Mouse (Mus musculus) layer of hippocampus, postnatal 14 days (tissue): Measurements from ENCODE around the gene Htt. TPM values are rescaled to one million over a fixed set of nuclear protein-coding genes. Genes with fewer than 3 reads are reported as not detected.
A peak's percentile ranks its signal among the peaks of the same experiment; 100 is the strongest.
"Not testable (repeated sequence)": the region's sequence is repeated elsewhere in the genome, so short reads cannot be mapped to it uniquely, and the experiment has no call there.

ENCODE experiments used
- DNase-seq, 2 experiments: peaks; one replicate each; pipeline ENCODE4 v3.0.0; 2021 to 2022; ENCODE audit warnings: low spot score in 2 of 2, mixed read lengths in 1 of 2
- long read RNA-seq, 2 experiments: library from polyadenylated mRNA; stranded (forward); transcript quantifications; one replicate each; pipeline ENCODE4 v2.0.0; 2021
- total RNA-seq, 2 experiments: library from RNA; stranded (reverse); gene quantifications; 2 replicates each; pipeline ENCODE4 v1.2.3; 2021

Htt gene
- total RNA-seq: 10 to 100 TPM; 78.0 to 81.2 TPM
- long read RNA-seq, experiment 1, partial matches to known transcripts: 2 of 5 reads
- long read RNA-seq, experiment 1, other reads (novel, unspliced or antisense): 3 of 5 reads
- long read RNA-seq, experiment 2, full-length matches to known transcripts: 1 of 8 reads
- long read RNA-seq, experiment 2, partial matches to known transcripts: 4 of 8 reads
- long read RNA-seq, experiment 2, other reads (novel, unspliced or antisense): 3 of 8 reads

DNA sequence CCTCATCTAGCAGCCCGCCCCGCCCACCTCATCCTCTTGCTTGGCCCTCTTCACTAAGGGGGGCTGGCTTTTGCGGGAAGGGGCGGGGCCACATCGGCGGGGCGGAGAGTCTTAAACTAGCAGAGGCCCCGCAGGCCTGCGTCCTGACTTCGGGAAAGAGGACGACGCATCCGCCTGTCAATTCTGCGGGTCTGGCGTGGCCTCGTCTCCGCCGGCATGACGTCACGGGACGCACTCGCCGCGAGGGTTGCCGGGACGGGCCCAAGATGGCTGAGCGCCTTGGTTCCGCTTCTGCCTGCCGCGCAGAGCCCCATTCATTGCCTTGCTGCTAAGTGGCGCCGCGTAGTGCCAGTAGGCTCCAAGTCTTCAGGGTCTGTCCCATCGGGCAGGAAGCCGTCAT is at the start of gene Htt:
Gene Htt, plus strand, starts transcription at position 232 of the 400 bp plus-strand sequence.
- DNase-seq: peak; percentile 98

DNA sequence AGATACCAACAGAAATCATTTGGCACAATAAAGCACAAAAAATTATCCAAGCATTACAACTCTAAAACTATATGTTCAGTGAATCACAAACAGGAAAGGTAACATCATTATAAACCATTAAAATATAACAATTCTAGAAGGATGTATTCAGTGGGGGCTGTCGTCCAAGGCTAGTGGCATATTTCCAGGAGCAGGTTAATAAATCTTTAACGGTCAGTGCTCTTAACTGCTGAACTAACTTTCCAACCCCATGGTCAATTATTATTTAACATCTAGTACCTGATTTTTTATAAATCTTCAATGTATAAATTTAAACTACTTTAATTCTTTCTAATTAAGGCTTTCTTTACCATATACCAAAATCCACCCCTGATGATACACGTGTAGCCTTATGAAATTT is 47.2 kb upstream of the Htt start:
- not testable (repeated sequence) for DNase-seq

DNA sequence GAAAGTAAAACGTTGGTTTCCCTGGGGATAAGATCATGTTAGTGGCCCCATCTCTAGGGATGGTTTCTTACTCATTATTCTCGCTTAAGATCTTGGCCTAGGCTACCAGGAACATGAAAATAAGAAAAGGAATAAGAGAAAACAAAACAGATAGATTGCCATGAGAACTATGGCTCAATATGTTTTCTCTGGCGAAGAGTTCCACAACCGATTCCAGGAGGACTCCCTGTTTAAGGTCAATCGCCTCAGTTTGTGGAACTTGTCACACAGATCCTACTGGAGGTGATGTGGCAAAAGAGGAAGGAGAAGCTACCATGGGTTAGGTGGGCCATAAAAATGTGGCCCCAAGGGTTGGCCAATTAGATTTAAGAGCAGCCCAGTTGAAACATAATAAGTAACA is 46.7 kb upstream of the Htt start:
- DNase-seq: no peak

DNA sequence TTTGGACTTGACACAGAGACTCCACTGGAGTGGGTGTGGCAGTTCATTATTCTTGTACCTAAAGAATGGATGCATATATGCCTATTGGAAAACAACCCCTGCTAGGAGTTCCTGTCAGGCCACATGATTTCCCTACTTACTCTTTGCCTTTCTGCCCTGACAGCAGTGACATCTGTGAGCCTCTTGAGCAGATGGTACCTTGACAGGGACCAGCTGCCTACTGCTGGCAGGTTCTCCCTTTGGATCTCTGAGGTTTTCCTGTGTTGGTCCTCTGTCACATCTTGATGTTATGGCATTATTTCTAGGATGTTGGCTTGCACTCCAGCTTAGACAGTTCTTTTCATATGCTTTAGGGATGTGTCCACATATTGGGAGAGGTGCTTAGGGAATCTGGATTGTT is 32.4 kb upstream of the Htt start:
- DNase-seq: peak in 1 of 2 experiments; percentile 9

DNA sequence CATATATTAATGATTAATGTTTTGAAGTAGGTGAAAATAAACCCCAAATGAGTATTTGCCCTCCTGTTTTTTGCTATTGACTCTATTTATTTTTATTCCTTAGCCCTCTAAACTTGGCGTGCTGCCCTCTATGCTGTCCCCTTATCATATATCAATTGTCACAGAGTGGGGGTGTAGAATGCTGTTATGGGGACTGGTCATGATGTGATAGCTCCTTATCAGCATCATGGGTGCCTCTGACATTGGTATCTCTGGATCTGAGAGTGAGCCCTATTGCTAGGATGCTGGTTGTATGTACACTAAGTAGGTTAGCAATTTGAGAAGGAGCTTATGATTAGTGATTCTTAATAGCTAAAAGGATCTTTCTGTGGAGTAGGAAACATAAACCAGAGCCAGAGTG is 31.3 kb upstream of the Htt start:
- no peak for DNase-seq

DNA sequence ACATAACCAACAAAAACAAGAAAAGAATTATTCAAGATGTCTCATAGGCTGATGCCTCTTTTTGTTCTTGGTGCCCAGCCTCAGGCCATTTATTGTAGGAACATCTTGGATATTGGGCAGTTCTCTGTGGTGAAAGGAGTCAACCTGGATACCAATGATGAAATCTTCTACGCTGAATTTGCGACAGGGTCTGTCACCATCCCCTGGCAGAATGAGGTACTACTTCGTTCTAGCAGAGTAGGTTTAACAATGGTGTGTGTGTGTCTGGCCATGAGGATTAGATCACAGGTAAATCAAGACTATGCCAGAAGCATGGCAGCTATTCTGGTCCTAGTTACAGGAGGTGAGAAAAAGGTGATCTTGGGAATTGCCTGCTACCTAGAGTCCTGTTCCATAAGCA is 10.1 kb upstream of the Htt start:
- peak in 1 of 2 experiments; percentile 2 for DNase-seq

DNA sequence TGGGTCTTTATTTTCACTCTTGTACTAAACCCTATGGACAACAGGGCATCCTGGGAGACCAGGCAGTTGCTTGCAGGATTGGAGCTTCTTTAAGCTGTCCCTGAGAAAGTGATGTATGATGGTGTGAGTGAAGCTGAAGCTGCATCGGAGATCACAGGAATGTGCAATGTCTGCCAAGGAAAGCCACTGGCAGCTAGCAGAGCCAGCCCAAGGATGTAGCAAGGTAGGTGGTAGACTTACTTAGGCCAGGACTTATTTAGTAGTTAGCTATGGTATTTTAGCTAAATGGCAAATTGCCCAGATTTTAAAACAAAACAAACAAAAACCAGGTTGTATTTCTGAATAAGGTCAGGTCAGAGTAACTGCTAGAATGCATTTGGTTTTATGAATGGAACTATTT is 2.8 kb upstream of the Htt start:
- no peak for DNase-seq

DNA sequence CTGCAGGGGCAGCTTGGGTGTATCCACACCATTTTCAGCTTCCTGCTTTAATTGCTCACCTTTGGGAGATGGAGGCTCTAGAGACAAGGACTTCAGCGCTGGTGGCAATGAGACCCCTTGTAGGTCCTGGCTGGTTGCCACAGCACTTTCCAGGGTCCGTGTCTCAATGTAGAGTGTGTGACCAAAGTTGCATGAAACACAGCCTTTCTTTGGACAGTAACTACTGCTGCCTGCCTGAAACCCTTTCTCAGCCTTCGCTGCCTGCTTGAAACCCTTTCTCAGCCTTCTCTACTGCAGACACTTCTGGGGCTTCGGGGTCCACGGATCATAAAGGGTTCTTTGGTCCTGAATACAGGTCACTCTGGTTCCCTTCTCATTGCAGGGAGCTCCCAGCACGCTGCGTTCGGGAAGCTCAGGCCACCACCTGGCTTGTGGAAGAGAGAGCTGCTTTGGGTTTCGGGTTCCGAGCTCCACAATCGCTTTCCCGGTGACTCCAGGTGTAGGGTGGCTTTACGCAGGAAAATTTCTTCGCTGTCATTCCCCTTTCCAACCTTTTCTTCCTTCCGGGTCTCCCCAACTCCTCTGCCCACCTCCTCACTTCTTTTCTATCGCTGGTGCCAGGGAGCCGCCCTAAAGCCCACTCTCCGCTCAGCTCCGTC is 561 bp upstream of the Htt start:
- peak in 1 of 2 experiments; percentile 26 for DNase-seq

DNA sequence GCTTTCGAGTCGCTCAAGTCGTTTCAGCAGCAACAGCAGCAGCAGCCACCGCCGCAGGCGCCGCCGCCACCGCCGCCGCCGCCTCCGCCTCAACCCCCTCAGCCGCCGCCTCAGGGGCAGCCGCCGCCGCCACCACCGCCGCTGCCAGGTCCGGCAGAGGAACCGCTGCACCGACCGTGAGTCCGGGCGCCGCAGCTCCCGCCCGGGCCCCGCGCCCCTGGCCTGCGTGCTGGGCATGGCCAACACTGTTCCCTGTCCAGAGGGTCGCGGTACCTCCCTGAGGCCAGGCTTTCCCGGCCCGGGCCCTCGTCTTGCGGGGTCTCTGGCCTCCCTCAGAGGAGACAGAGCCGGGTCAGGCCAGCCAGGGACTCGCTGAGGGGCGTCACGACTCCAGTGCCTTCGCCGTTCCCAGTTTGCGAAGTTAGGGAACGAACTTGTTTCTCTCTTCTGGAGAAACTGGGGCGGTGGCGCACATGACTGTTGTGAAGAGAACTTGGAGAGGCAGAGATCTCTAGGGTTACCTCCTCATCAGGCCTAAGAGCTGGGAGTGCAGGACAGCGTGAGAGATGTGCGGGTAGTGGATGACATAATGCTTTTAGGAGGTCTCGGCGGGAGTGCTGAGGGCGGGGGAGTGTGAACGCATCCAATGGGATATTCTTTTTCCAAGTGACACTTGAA is 533 bp downstream of the Htt start:
- peak; percentile 41 to 42 for DNase-seq

DNA sequence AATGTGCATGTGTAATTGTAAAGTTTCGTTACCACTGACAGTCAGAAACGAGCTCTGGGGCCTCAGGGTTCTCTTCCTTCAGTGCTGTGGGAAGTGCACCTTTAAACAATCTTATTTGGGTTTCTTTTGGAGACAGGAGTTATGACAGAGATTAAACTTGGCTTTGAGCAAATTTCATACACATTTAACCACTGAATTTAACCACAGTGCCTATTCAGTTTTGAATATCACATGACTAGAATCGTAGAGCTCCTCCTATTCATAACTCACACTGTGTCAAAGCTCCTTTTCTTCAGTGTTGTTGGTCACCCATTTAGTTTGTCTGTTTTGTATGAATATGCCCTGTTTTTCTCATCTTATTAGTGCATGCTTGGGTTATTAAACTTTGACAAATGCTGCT is 10.3 kb downstream of the Htt start:
- DNase-seq: no peak

DNA sequence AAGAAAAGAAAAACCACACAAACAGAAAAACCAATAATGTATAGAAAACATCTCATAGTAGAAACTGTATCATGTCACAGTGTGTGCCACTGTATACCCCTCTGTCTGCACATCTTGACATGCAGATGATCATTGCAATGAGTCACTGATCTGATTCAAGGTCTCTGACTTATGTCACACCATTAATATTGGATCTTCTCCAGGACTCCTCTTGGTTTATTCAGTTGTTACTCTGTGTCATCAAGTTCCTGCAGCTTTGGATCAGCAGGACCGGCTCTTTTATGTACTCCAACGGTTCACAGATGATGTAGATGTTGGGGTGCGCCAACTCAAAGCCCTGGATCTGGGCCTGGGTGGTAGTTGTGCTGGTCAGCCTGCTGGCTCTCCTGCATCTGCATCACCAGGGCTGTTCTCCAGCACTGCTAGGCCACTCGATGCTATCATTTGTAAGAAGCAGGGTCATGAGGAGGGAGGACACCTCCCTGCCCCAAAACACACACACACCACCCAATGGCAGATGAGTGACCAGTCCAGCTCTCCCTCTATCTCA is 11.2 kb downstream of the Htt start:
- no peak for DNase-seq

DNA sequence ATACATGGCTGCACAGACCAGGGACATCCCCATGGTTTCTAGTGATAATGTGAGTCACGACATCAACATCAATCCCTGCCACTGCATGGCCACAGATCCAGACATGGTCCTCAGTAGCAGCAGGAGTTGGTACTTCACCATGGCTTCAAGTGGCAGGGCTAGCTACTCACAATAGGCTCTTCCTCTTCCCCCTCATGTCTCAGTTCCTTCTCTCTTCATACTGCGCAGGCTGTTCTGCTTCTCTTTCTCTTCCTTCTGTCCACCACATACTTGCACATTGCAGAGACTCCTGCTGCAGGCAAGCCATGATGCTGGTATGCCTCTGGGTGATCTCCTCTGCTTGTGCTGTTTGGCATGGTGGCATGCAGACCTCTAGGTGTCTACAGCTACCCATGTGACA is 11.9 kb downstream of the Htt start:
- no peak for DNase-seq

DNA sequence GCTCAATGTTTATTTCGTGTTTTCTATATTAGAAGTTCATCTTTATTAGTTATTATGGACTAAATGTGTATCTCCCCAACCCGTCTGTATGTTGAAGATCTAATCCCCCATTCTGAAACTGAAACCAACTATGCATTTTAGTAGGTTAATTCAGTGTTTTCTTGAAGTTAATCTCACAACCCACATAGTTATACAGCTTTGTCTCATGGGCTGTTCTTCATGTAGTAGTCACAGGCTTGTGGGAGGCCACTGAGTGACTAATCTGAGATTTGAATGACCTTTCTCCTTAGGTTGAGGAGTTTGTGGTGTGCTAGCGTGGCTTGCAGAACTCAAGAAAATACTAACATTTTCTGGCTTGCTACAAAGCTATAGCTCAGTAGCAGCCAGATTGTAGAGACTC is 23.5 kb downstream of the Htt start:
- no peak for DNase-seq

DNA sequence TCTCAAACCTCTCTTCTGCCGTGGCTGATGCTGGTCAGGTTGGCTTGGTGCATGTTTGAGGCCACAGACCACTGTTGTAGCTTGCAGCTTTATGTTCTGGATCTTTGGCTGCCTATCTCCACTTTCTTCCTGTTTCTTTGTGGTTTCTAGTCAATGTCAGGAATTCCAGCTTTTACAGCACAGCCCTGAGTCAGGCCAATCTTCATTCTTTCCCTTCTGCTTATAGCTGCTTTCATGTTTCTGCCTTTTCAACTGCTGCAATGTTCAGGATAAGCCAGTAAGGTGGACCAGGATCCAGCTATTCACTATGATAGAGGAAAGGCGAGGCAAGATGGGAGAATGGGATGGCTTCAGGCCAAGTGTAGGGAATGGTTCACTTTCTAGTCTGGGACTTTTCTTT is 29.6 kb downstream of the Htt start:
- no peak for DNase-seq

DNA sequence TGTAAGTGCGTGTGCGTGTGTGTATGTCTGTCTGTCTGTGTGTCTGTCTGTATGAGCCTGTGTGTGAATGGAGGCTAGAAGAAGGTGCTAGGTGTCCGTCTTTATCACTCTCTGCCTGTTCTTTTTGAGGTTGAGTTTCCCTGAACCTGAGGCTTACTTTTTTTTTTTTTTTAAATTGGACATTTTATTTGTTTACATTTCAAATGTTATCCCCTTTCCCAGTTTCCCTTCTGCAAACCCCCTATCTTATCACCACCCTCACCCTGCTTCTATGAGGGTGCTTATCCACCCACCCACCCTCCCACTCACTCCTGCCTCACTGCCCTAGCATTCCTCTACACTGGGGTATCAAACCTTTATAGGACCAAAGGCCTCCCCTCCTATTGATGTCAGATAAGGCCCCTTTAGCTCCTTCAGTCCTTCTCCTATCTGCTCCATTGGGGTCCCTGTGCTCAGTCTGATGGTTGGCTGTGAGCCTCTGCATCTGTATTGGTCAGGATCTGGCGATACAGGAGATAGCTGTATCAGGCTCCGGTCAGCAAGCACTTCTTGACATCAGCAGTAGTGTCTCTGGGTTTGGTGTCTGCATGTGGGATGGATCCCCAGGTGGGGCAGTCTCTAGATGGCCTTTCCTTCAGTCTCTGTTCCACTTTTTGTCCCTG is 38.9 kb downstream of the Htt start:
- DNase-seq: no peak

DNA sequence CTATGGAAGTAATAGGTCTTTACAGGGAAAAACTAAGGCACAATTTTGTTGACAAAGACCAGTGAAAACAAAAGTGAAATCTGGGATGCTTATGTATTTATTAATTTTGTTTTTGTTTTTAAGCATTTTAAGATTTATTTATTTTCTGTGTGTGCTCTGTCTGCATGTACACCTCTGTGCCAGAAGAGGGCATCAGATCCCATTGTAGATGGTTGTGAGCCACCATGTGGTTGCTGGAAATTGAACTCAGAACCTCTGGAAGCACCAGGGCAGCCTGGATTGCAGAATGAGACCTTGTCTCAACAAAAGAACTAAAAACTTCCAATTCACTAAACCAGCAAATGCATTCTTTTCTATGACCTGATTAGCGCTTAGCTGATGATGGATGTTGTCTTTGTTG is 44.5 kb downstream of the Htt start:
- no peak for DNase-seq

DNA sequence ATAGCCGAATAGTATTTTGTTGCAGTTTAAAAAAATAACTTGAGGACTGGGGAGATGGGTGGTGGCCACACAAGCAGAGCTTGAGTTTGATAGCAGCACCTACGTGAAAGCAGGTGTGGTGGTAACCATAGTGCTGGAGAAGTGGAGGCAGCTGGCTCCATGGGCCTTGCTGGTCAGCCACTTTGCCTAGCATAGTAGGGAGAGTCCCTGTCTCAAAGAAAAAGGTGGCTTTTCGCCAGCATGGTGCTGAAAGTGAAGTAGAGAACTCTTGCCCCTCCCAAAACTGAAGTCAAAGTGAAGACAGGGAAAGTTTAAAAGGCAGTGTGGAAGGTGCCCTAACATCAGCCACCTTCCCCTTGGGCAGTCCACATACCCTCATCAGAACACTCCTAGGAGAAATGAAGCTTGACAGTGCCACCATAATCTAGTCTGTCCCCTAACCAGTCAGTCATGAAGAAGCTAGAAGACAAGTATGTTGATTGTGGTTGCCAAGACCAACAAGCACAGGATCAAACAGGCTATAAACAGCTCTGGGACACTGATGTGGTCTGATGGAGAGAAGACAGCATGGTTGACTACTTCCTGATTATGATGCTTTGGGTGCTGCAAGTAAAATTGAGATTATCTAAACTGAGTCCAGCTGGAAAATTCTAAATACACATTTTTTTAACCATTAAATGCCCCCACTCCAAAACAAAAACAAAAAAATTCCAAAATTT is 61.0 kb downstream of the Htt start:
- DNase-seq: no peak

DNA sequence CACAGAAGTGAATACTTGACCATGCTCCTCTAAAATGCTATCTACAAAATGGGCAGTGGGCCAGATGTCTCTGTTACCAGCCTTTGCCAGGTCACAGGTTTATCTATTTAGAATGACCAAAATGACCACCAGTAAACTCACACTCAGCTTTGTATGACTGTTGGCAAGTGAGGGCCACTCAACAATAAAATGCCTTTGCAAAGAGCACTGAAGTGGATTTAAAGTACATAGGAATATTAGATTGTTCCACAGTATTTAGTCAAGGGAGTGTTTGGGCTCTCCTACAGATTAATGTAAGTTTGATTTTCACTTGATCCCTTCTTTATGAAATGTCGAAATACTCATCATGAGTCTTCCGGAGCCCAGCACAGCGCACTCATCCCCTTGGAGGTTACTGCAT is 92.5 kb downstream of the Htt start:
- DNase-seq: no peak

DNA sequence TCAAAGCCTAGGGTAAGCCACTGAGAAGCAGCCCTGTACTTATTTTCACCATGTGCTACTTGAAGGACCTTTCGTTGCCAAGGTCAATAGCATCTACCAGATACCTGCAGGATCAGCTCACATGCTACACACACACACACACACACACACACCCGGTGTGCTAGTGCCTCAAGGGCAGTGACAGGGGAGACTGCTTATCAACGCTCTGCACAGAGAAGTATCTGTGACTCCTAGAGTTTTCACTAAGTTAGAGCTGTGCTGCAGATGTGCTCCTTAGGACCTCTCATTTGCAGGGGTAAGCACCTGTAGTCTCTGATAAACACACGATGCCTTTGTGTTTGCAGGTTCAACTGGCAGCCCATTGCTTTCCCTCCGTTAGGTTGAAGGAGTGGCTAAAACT is 103.8 kb downstream of the Htt start:
- DNase-seq: no peak

DNA sequence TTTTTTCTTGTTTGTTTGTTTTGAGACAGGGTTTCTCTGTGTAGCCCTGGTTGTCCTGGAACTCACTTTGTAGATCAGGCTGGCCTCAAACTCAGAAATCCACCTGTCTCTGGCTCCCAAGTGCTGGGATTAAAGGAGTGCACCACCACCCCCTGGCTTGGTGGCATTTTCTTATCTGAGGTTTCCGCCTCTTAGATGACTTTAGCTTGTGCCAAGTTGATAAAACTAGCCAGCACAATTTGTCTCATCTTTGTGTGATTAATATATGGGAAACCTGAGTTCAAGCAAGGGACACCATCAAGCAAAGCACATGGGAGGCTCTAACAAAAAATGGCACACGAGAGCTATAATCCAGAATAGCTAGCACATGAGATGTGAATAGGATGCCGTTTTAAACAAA is 118.8 kb downstream of the Htt start:
- not testable (repeated sequence) for DNase-seq

DNA sequence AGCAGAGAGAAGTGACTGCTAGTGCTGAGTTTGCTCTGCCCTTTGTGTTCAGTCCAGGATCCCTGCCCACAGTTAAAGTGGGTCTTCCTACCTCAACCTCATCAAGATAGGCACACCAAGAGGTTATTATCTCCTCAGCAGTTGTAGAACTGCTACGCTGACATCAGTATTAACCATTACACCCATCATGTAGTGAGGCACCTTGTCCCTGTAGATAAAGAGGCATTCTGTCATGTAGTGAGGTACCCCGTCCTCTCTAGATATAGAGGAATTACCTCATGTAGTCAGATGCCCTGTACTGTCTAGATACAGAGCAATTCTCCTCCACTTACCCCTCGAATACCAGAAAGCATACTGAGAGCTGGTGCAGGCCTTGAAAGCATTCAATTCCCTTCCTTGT is 119.5 kb downstream of the Htt start:
- no peak for DNase-seq
